Mouse (Mus musculus): ENCODE data around the gene Igfals.

The Igfals gene

GRCm38 (mm10) chr17:24894061-24894994 is 28.5 kb downstream of the Igfals start:
- DNase-seq (ENCODE audit: low spot score in 2 of 2) = no peak

- DNase-seq (ENCODE audit: low spot score in 2 of 2) = peak; percentile 74 to 81
Measured at GRCm38 (mm10) chr17:24894995-24895547, 29.3 kb downstream of the Igfals start, which contains the start of the genes Eme2 and Mrps34. TSS of gene Eme2 (minus strand) at chr17:24895087. TSS of gene Mrps34 (plus strand) at chr17:24895116.

GRCm38 (mm10) chr17:24895571-24896240 is 29.9 kb downstream of the Igfals start:
- DNase-seq (ENCODE audit: low spot score in 2 of 2) = no peak

- peak; percentile 59 to 73 for DNase-seq (ENCODE audit: low spot score in 2 of 2)
Measured at GRCm38 (mm10) chr17:24896241-24896992, 30.6 kb downstream of the Igfals start, which contains the start of gene Nme3. TSS of gene Nme3 (plus strand) at chr17:24896500.

GRCm38 (mm10) chr17:24896993-24897269 is 31.1 kb downstream of the Igfals start:
- DNase-seq (ENCODE audit: low spot score in 2 of 2) = no peak

- no peak for DNase-seq (ENCODE audit: low spot score in 2 of 2)
Measured at GRCm38 (mm10) chr17:24897600-24897999, 31.8 kb downstream of the Igfals start.

GRCm38 (mm10) chr17:24898041-24898854 is 32.5 kb downstream of the Igfals start:
- no peak for DNase-seq (ENCODE audit: low spot score in 2 of 2)

GRCm38 (mm10) chr17:24899153-24899552 is 33.4 kb downstream of the Igfals start:
- no peak for DNase-seq (ENCODE audit: low spot score in 2 of 2)

- DNase-seq (ENCODE audit: low spot score in 2 of 2) = no peak
Measured at GRCm38 (mm10) chr17:24900014-24900413, 34.2 kb downstream of the Igfals start.

GRCm38 (mm10) chr17:24902124-24902523 is 36.3 kb downstream of the Igfals start:
- DNase-seq (ENCODE audit: low spot score in 2 of 2) = no peak

- no peak for DNase-seq (ENCODE audit: low spot score in 2 of 2)
Measured at GRCm38 (mm10) chr17:24902671-24903474, 37.1 kb downstream of the Igfals start.

- no peak for DNase-seq (ENCODE audit: low spot score in 2 of 2)
Measured at GRCm38 (mm10) chr17:24903767-24904166, 38.0 kb downstream of the Igfals start.

GRCm38 (mm10) chr17:24907591-24907990 is 41.8 kb downstream of the Igfals start:
- no peak for DNase-seq (ENCODE audit: low spot score in 2 of 2)

GRCm38 (mm10) chr17:24913984-24914383 is 48.2 kb downstream of the Igfals start:
- DNase-seq (ENCODE audit: low spot score in 2 of 2) = no peak

- DNase-seq (ENCODE audit: low spot score in 2 of 2) = no peak
Measured at GRCm38 (mm10) chr17:24923246-24923645, 57.4 kb downstream of the Igfals start.

GRCm38 (mm10) chr17:24929506-24929905 is 63.7 kb downstream of the Igfals start:
- DNase-seq (ENCODE audit: low spot score in 2 of 2) = no peak
